Mouse (Mus musculus) T-cell, adult 2 months (primary cell): ENCODE results near the gene Nop58.
A peak's percentile ranks its signal among the peaks of the same experiment; 100 is the strongest.
"Not testable (repeated sequence)": the region's sequence is repeated elsewhere in the genome, so short reads cannot be mapped to it uniquely, and the experiment has no call there.

Experiments used
- DNase-seq: peaks from one replicate; pipeline ENCODE4 v3.0.0; 2022; ENCODE audit warnings: low spot score

Gene Nop58

GRCm38 (mm10) chr1:59684819-59685755 is at the start of gene Nop58:
TSS of gene Nop58 (plus strand) at chr1:59684971.
- DNase-seq: peak; percentile 91

- DNase-seq: no peak
These were observed 48.4 kb upstream of the Nop58 start for GRCm38 (mm10) chr1:59636349-59636748.

GRCm38 (mm10) chr1:59638371-59638770 is 46.4 kb upstream of the Nop58 start:
- DNase-seq: no peak

GRCm38 (mm10) chr1:59642488-59642887 is 42.3 kb upstream of the Nop58 start:
- DNase-seq: no peak

- not testable (repeated sequence) for DNase-seq
These were observed 38.3 kb upstream of the Nop58 start for GRCm38 (mm10) chr1:59646502-59646901.

GRCm38 (mm10) chr1:59651201-59651819 is 33.5 kb upstream of the Nop58 start:
- DNase-seq: no peak

- DNase-seq: no peak
These were observed 31.4 kb upstream of the Nop58 start for GRCm38 (mm10) chr1:59653243-59653911.

GRCm38 (mm10) chr1:59656244-59657171 is 28.3 kb upstream of the Nop58 start:
- no peak for DNase-seq

- no peak for DNase-seq
These were observed 21.2 kb upstream of the Nop58 start for GRCm38 (mm10) chr1:59663456-59664135.

- no peak for DNase-seq
These were observed 15.9 kb upstream of the Nop58 start for GRCm38 (mm10) chr1:59668871-59669270.

GRCm38 (mm10) chr1:59669962-59670630 is 14.7 kb upstream of the Nop58 start:
- DNase-seq: peak; percentile 54

- peak; percentile 87 for DNase-seq
These were observed 14.1 kb upstream of the Nop58 start, which contains the start of gene Sumo1 for GRCm38 (mm10) chr1:59670641-59671168. TSS of gene Sumo1 (minus strand) at chr1:59670834.

- no peak for DNase-seq
These were observed 11.1 kb upstream of the Nop58 start for GRCm38 (mm10) chr1:59673661-59674060.

GRCm38 (mm10) chr1:59683926-59684818 is 599 bp upstream of the Nop58 start:
- peak; percentile 22 for DNase-seq

GRCm38 (mm10) chr1:59687493-59687892 is 2.7 kb downstream of the Nop58 start:
- DNase-seq: no peak

GRCm38 (mm10) chr1:59690467-59690866 is 5.7 kb downstream of the Nop58 start:
- DNase-seq: no peak

GRCm38 (mm10) chr1:59697751-59698150 is 13.0 kb downstream of the Nop58 start:
- DNase-seq: no peak

- DNase-seq: no peak
These were observed 13.4 kb downstream of the Nop58 start for GRCm38 (mm10) chr1:59698207-59698606.

- no peak for DNase-seq
These were observed 17.0 kb downstream of the Nop58 start for GRCm38 (mm10) chr1:59701766-59702165.
